Mouse (Mus musculus): ENCODE measurements around the gene Tex45. TPM values are rescaled to one million over a fixed set of nuclear protein-coding genes. Genes with fewer than 3 reads are reported as not detected.

The Tex45 gene
- not detected for polyA plus RNA-seq (2014; fragmentation: Illumina TruSeq; extraction: RNeasy Lipid Tissue Mini Kit (QIAGEN cat#74804); ENCODE audit: low replicate concordance)

DNA sequence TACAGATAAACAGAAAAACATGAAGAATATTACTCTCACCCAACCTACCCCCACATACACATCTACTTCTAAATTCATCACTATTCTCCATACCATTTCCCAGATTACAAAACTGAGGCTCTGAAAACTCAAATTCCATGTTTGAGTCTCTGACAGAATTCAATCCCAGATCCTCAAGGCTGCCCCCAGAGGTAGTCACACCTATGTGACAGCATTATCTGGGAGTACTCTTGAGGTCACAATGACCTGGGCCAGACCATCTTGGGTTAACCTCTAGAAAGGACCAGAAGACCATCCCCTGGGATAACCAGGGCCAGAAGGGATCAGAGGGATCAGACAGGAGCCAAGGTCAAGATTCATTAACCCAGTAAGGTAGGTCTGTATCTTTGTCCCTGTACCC, at the start of gene Tex45:
Gene Tex45, plus strand, starts transcription at position 301 of the 400 bp plus-strand sequence.

GRCm38 (mm10) chr8:3467006-3467885, 3.4 kb upstream of the Tex45 start, which contains the start of gene Pex11g:
TSS of gene Pex11g (minus strand) at chr8:3467680.

GRCm38 (mm10) chr8:3492901-3493844, 22.5 kb downstream of the Tex45 start, which contains the start of gene Zfp358:
TSS of gene Zfp358 (plus strand) at chr8:3493138.

DNA sequence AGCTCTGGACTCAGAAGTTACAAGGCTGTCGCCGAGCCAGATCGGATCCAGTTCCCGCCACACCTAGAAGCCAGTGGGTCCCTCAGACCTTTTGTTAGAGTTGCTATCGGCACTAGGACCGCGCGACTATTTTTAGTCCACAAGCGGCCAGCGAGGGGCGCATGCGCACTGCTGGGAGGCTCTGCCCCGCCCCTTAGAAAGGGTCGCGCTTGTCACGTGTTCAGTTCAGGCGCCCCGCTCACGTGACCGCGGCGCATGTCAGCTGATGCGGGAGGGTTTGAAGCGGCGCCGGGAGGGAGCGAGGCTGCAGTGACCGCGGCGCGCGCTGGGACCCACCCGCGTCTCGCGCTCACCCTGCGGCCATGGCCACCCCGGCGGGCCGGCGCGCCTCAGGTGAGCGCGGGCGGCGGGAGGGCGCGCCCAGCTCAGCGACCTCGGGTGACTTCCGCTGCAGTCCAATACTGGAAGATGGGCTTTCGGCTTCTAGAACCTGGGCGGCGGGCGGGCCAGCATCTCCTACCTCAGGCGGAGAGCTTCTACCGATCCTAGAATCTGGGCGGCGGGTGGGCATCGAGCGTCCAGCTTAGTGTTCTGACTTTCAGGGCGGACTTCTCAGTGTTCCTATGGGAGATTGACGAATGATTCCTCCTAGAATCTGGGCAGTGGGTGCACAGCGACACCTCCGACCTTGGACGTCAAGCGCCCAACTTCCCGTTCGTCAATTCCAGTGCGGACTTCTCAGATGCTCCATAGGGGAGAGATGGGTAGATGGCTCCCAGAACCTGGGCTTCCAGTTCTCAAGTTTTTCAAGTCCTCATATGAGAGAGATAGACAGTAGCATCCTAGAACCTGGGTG, 29.8 kb downstream of the Tex45 start, which contains the start of gene Mcoln1:
Gene Mcoln1, plus strand, starts transcription at position 223 of the 856 bp plus-strand sequence.

GRCm38 (mm10) chr8:3515260-3515671, 44.6 kb downstream of the Tex45 start, which contains the start of gene Pnpla6:
TSS of gene Pnpla6 (plus strand) at chr8:3515384.

Other genes starting within 250 kb of the Tex45 start
- 58.5 TPM for gene Insr, start 191.2 kb upstream of the Tex45 start, polyA plus RNA-seq (2014; fragmentation: Illumina TruSeq; extraction: RNeasy Lipid Tissue Mini Kit (QIAGEN cat#74804); ENCODE audit: low replicate concordance)
- gene A430078G23Rik, start 117.4 kb upstream of the Tex45 start, polyA plus RNA-seq (2014; fragmentation: Illumina TruSeq; extraction: RNeasy Lipid Tissue Mini Kit (QIAGEN cat#74804); ENCODE audit: low replicate concordance) = not detected
- gene Arhgef18, start 77.9 kb upstream of the Tex45 start, polyA plus RNA-seq (2014; fragmentation: Illumina TruSeq; extraction: RNeasy Lipid Tissue Mini Kit (QIAGEN cat#74804); ENCODE audit: low replicate concordance) = 5.2 TPM
- 1.3 TPM for gene Pex11g, start 3.2 kb upstream of the Tex45 start, polyA plus RNA-seq (2014; fragmentation: Illumina TruSeq; extraction: RNeasy Lipid Tissue Mini Kit (QIAGEN cat#74804); ENCODE audit: low replicate concordance)
- 0.52 TPM for gene Zfp358, start 22.3 kb downstream of the Tex45 start, polyA plus RNA-seq (2014; fragmentation: Illumina TruSeq; extraction: RNeasy Lipid Tissue Mini Kit (QIAGEN cat#74804); ENCODE audit: low replicate concordance)
- 16.9 TPM for gene Mcoln1, start 29.6 kb downstream of the Tex45 start, polyA plus RNA-seq (2014; fragmentation: Illumina TruSeq; extraction: RNeasy Lipid Tissue Mini Kit (QIAGEN cat#74804); ENCODE audit: low replicate concordance)
- gene Pnpla6, start 44.5 kb downstream of the Tex45 start, polyA plus RNA-seq (2014; fragmentation: Illumina TruSeq; extraction: RNeasy Lipid Tissue Mini Kit (QIAGEN cat#74804); ENCODE audit: low replicate concordance) = 14.2 TPM
- 1.4 TPM for gene C330021F23Rik, start 97.1 kb downstream of the Tex45 start, polyA plus RNA-seq (2014; fragmentation: Illumina TruSeq; extraction: RNeasy Lipid Tissue Mini Kit (QIAGEN cat#74804); ENCODE audit: low replicate concordance)
- gene Camsap3, start 116.4 kb downstream of the Tex45 start, polyA plus RNA-seq (2014; fragmentation: Illumina TruSeq; extraction: RNeasy Lipid Tissue Mini Kit (QIAGEN cat#74804); ENCODE audit: low replicate concordance) = 2.7 TPM
- 0.19 TPM for gene Xab2, start 150.5 kb downstream of the Tex45 start, polyA plus RNA-seq (2014; fragmentation: Illumina TruSeq; extraction: RNeasy Lipid Tissue Mini Kit (QIAGEN cat#74804); ENCODE audit: low replicate concordance)
- 4.4 TPM for gene Pet100, start 150.7 kb downstream of the Tex45 start, polyA plus RNA-seq (2014; fragmentation: Illumina TruSeq; extraction: RNeasy Lipid Tissue Mini Kit (QIAGEN cat#74804); ENCODE audit: low replicate concordance)
- not detected for gene Pcp2, start 154.7 kb downstream of the Tex45 start, polyA plus RNA-seq (2014; fragmentation: Illumina TruSeq; extraction: RNeasy Lipid Tissue Mini Kit (QIAGEN cat#74804); ENCODE audit: low replicate concordance)
- 46.8 TPM for gene Stxbp2, start 160.1 kb downstream of the Tex45 start, polyA plus RNA-seq (2014; fragmentation: Illumina TruSeq; extraction: RNeasy Lipid Tissue Mini Kit (QIAGEN cat#74804); ENCODE audit: low replicate concordance)
- 3.1 TPM for gene Retn, start 184.9 kb downstream of the Tex45 start, polyA plus RNA-seq (2014; fragmentation: Illumina TruSeq; extraction: RNeasy Lipid Tissue Mini Kit (QIAGEN cat#74804); ENCODE audit: low replicate concordance)
- gene Mcemp1, start 194.9 kb downstream of the Tex45 start, polyA plus RNA-seq (2014; fragmentation: Illumina TruSeq; extraction: RNeasy Lipid Tissue Mini Kit (QIAGEN cat#74804); ENCODE audit: low replicate concordance) = not detected
- not detected for gene Fcor, start 201.5 kb downstream of the Tex45 start, polyA plus RNA-seq (2014; fragmentation: Illumina TruSeq; extraction: RNeasy Lipid Tissue Mini Kit (QIAGEN cat#74804); ENCODE audit: low replicate concordance)
- gene Trappc5, start 205.4 kb downstream of the Tex45 start, polyA plus RNA-seq (2014; fragmentation: Illumina TruSeq; extraction: RNeasy Lipid Tissue Mini Kit (QIAGEN cat#74804); ENCODE audit: low replicate concordance) = 4.5 TPM
- 0.85 TPM for gene Fcer2a, start 223.3 kb downstream of the Tex45 start, polyA plus RNA-seq (2014; fragmentation: Illumina TruSeq; extraction: RNeasy Lipid Tissue Mini Kit (QIAGEN cat#74804); ENCODE audit: low replicate concordance)
- gene Clec4g, start 249.8 kb downstream of the Tex45 start, polyA plus RNA-seq (2014; fragmentation: Illumina TruSeq; extraction: RNeasy Lipid Tissue Mini Kit (QIAGEN cat#74804); ENCODE audit: low replicate concordance) = not detected